In genomic region chr9:75441691-75442131, GRCm38 (mm10) we compare ENCODE assay signal across 8 mouse cellular contexts. TPM values are rescaled to one million over a fixed set of nuclear protein-coding genes. Genes with fewer than 3 reads are reported as not detected.
DNase-seq lines count a peak whose midpoint lies in the region; ATAC-seq and TF ChIP-seq lines count a peak whose summit lies in the region.

No protein-coding gene starts in this region.

- peak; percentile 30 for ATAC-seq in activated CD4-positive, CD25-positive, alpha-beta regulatory T cell, adult 4 months
- ATAC-seq in forebrain, embryonic 15.5 days (replicated peaks) = peak; percentile 89
- peak; percentile 78 for ATAC-seq in liver, embryonic 14.5 days (ENCODE audit: insufficient read depth)
- peak; percentile 77 for ATAC-seq in stomach, postnatal 0 days (ENCODE audit: low FRiP score, low TSS enrichment)

- peak overlapping the region; percentile 86 for H3K9ac ChIP-seq in forebrain, embryonic 15.5 days (replicated peaks)
- H3K9ac ChIP-seq in liver, embryonic 14.5 days (replicated peaks) = peak overlapping the region; percentile 84
- H3K9ac ChIP-seq in stomach, postnatal 0 days (ENCODE audit: low read length) = peak overlapping the region; percentile 84

- no peaks in the 10 kb centered on the region for H3K9me3 ChIP-seq in forebrain, embryonic 15.5 days
- H3K9me3 ChIP-seq in liver, embryonic 14.5 days (ENCODE audit: control insufficient read depth, low read length) = no peaks in the 10 kb centered on the region
- no peaks in the 10 kb centered on the region for H3K9me3 ChIP-seq in stomach, postnatal 0 days (ENCODE audit: control insufficient read depth, low read length)

- H3K27ac ChIP-seq in forebrain, embryonic 15.5 days (replicated peaks) = peak overlapping the region; percentile 88
- H3K27ac ChIP-seq in liver, embryonic 14.5 days = peak overlapping the region; percentile 24
- H3K27ac ChIP-seq in stomach, postnatal 0 days (replicated peaks) = peak overlapping the region; percentile 85

- peak; percentile 40 to 46 for DNase-seq in left cerebral cortex, adult 8-10 months (ENCODE audit: low spot score in 2 of 2)
- DNase-seq in left cerebral cortex, adult 9 months (ENCODE audit: low spot score in 2 of 2) = no peak
- DNase-seq in liver, embryonic 14.5 days (ENCODE audit: low read depth in 3 of 3, low spot score in 3 of 3) = no peak
- no peak for DNase-seq in stomach, postnatal 0 days (ENCODE audit: low spot score)
- DNase-seq in MN1 (ENCODE audit: low spot score) = no peak
- DNase-seq in cerebellum, postnatal 25 days = no peak

- no peaks in the 10 kb centered on the region for H3K27me3 ChIP-seq in forebrain, embryonic 15.5 days
- no peaks in the 10 kb centered on the region for H3K27me3 ChIP-seq in liver, embryonic 14.5 days (ENCODE audit: control insufficient read depth, insufficient read depth, low read length)
- no peaks in the 10 kb centered on the region for H3K27me3 ChIP-seq in stomach, postnatal 0 days (ENCODE audit: control insufficient read depth, insufficient read depth, low read length)

- peak overlapping the region; percentile 85 for H3K4me3 ChIP-seq in forebrain, embryonic 15.5 days
- peak overlapping the region; percentile 82 to 85 for H3K4me3 ChIP-seq in liver, embryonic 14.5 days (ENCODE audit: insufficient read depth in 1 of 2, low read depth in 2 of 2, low read length in 2 of 2)
- H3K4me3 ChIP-seq in stomach, postnatal 0 days (ENCODE audit: low read depth, low read length) = peak overlapping the region; percentile 78

- WGBS in forebrain, embryonic 15.5 days = under 1% methylated on average over 29 of the region's 31 CpGs
- under 1% methylated on average over 31 of the region's 31 CpGs for WGBS in liver, embryonic 14.5 days (ENCODE audit: insufficient replicate concordance)
- under 1% methylated on average over 31 of the region's 31 CpGs for WGBS in stomach, postnatal 0 days

- TF ChIP-seq EP300 in liver, embryonic 14.5 days (IDR thresholded peaks at IDR 0.05; ENCODE audit: low read depth) = no peak
- TF ChIP-seq EP300 in stomach, postnatal 0 days (optimal IDR thresholded peaks at IDR 0.05) = no peak

- H3K4me1 ChIP-seq in forebrain, embryonic 15.5 days = peaks cover 14% of the 10 kb centered on the region
- H3K4me1 ChIP-seq in liver, embryonic 14.5 days (replicated peaks; ENCODE audit: control insufficient read depth in 2 of 2, insufficient read depth in 2 of 2, low read length in 1 of 2) = peaks cover 8 to 10% of the 10 kb centered on the region in 2 experiments
- H3K4me1 ChIP-seq in stomach, postnatal 0 days (replicated peaks; ENCODE audit: control insufficient read depth, insufficient read depth) = 0 out of 2 replicates have a peak, but pooled peaks cover 3% of the 10 kb centered on the region

- H3K4me2 ChIP-seq in forebrain, embryonic 15.5 days (replicated peaks) = peak overlapping the region; percentile 81
- H3K4me2 ChIP-seq in liver, embryonic 14.5 days (ENCODE audit: low read depth) = peak overlapping the region; percentile 69
- peak overlapping the region; percentile 86 for H3K4me2 ChIP-seq in stomach, postnatal 0 days (replicated peaks; ENCODE audit: low read depth)

- peaks cover 15% of the 10 kb centered on the region; the same call in 1 of the 2 replicates for H3K36me3 ChIP-seq in forebrain, embryonic 15.5 days
- peaks cover 4% of the 10 kb centered on the region; the same call in 1 of the 2 replicates for H3K36me3 ChIP-seq in liver, embryonic 14.5 days (replicated peaks; ENCODE audit: control insufficient read depth, insufficient read depth, low read depth)
- 0 out of 2 replicates have a peak, but pooled peaks cover 4% of the 10 kb centered on the region for H3K36me3 ChIP-seq in stomach, postnatal 0 days (ENCODE audit: control insufficient read depth, insufficient read depth, low read length)

- TF ChIP-seq CTCF in liver, embryonic 14.5 days (IDR thresholded peaks at IDR 0.05; ENCODE audit: low read depth) = peak; percentile 56; the same call in 1 of the 2 replicates
- TF ChIP-seq CTCF in stomach, postnatal 0 days (IDR thresholded peaks at IDR 0.05; ENCODE audit: low read depth) = peak; percentile 56

RNA-seq across cellular contexts. Expression of gene Leo1, which starts 0.4 kb away (rescaled TPM):
- 10 to 100 TPM; 21.4 to 27.1 (median 24.0) TPM for total RNA-seq in left cerebral cortex, adult 8-10 months (2022)
- polyA plus RNA-seq in activated CD4-positive, CD25-positive, alpha-beta regulatory T cell, adult 4 months (2017; shearing (Covaris generic)) = 10 to 100 TPM; 33.4 to 43.1 TPM
- 40.6 and 40.7 TPM in 2 replicates for polyA plus RNA-seq in forebrain, embryonic 15.5 days (2015; fragmentation: Nextera tagmentation; extraction: Ambion mirVana)
- polyA plus RNA-seq in liver, embryonic 14.5 days (2012; rRNA removed) = 4.5 and 8.2 TPM in 2 replicates
- polyA plus RNA-seq in liver, embryonic 14.5 days (2014; fragmentation: Nextera tagmentation; extraction: Ambion mirVana) = 10.8 and 14.1 TPM in 2 replicates
- polyA plus RNA-seq in stomach, postnatal 0 days (2015; fragmentation: Nextera tagmentation; extraction: Ambion mirVana) = 16.1 and 17.8 TPM in 2 replicates

RNA-seq across cellular contexts. Expression of gene Mapk6, which starts 31.9 kb away (rescaled TPM):
- total RNA-seq in left cerebral cortex, adult 8-10 months (2022) = 10 to 100 TPM; 63.2 to 79.9 (median 65.4) TPM
- 10 to 100 TPM; 43.5 to 51.0 TPM for polyA plus RNA-seq in activated CD4-positive, CD25-positive, alpha-beta regulatory T cell, adult 4 months (2017; shearing (Covaris generic))
- polyA plus RNA-seq in forebrain, embryonic 15.5 days (2015; fragmentation: Nextera tagmentation; extraction: Ambion mirVana) = 137 and 138 TPM in 2 replicates
- polyA plus RNA-seq in liver, embryonic 14.5 days (2012; rRNA removed) = 7.7 and 9.3 TPM in 2 replicates
- 17.1 and 20.2 TPM in 2 replicates for polyA plus RNA-seq in liver, embryonic 14.5 days (2014; fragmentation: Nextera tagmentation; extraction: Ambion mirVana)
- 28.9 and 29.0 TPM in 2 replicates for polyA plus RNA-seq in stomach, postnatal 0 days (2015; fragmentation: Nextera tagmentation; extraction: Ambion mirVana)

Comparison
In these comparisons a context has a peak if more than half of its experiments do, and no peak if none do; other contexts are left out.
1. DNase-seq: peak in left cerebral cortex, adult 8-10 months (2 of 2); none in left cerebral cortex, adult 9 months (0 of 2), liver, embryonic 14.5 days (0 of 3), stomach, postnatal 0 days (single experiment), MN1 (single experiment) and cerebellum, postnatal 25 days (0 of 2).
2. ATAC-seq: peak in every context shown above with its lines; median percentile 89 in forebrain, embryonic 15.5 days; 78 in liver, embryonic 14.5 days; 77 in stomach, postnatal 0 days; 30 in activated CD4-positive, CD25-positive, alpha-beta regulatory T cell, adult 4 months.
3. H3K27ac ChIP-seq: peak in every context shown above with its lines; median percentile 88 in forebrain, embryonic 15.5 days; 85 in stomach, postnatal 0 days; 24 in liver, embryonic 14.5 days.
4. Peak in every context shown above with its lines, with median percentiles within 50 percentile points of each other: H3K4me2 ChIP-seq, H3K4me3 ChIP-seq and H3K9ac ChIP-seq.